Mouse (Mus musculus) urinary bladder, postnatal 25 days (tissue): ENCODE measurements around the gene Dnajb8.

Experiments used
- DNase-seq: peaks from one replicate; pipeline ENCODE4 v3.0.0; 2022; ENCODE audit warnings: low spot score

Gene Dnajb8

GRCm38 (mm10) chr6:88221968-88222367 is at the start of gene Dnajb8:
Dnajb8 (plus strand) TSS chr6:88222268.
- DNase-seq = no peak

GRCm38 (mm10) chr6:88174191-88174590 is 47.9 kb upstream of the Dnajb8 start:
- DNase-seq = no peak

GRCm38 (mm10) chr6:88174676-88175075 is 47.4 kb upstream of the Dnajb8 start:
- no peak for DNase-seq

- DNase-seq = no peak
These were observed 37.4 kb upstream of the Dnajb8 start for GRCm38 (mm10) chr6:88184671-88185070.

- no peak for DNase-seq
These were observed 33.9 kb upstream of the Dnajb8 start for GRCm38 (mm10) chr6:88188148-88188547.

GRCm38 (mm10) chr6:88189312-88190042 is 32.6 kb upstream of the Dnajb8 start:
- DNase-seq = peak; percentile 79

- DNase-seq = no peak
These were observed 32.1 kb upstream of the Dnajb8 start for GRCm38 (mm10) chr6:88190043-88190309.

- DNase-seq = no peak
These were observed 31.6 kb upstream of the Dnajb8 start for GRCm38 (mm10) chr6:88190310-88191023.

- DNase-seq = no peak
These were observed 31.1 kb upstream of the Dnajb8 start for GRCm38 (mm10) chr6:88191024-88191365.

- DNase-seq = no peak
These were observed 30.5 kb upstream of the Dnajb8 start for GRCm38 (mm10) chr6:88191411-88192070.

- no peak for DNase-seq
These were observed 29.3 kb upstream of the Dnajb8 start for GRCm38 (mm10) chr6:88192756-88193155.

GRCm38 (mm10) chr6:88193433-88194052 is 28.5 kb upstream of the Dnajb8 start, which contains the start of gene Gata2:
Gata2 (plus strand) TSS chr6:88193891.
- DNase-seq = no peak

GRCm38 (mm10) chr6:88194053-88194977 is 27.8 kb upstream of the Dnajb8 start:
- DNase-seq = no peak

- no peak for DNase-seq
These were observed 27.1 kb upstream of the Dnajb8 start for GRCm38 (mm10) chr6:88194978-88195325.

- DNase-seq = no peak
These were observed 25.9 kb upstream of the Dnajb8 start for GRCm38 (mm10) chr6:88196054-88196732.

GRCm38 (mm10) chr6:88196733-88197312 is 25.2 kb upstream of the Dnajb8 start:
- DNase-seq = no peak

GRCm38 (mm10) chr6:88197313-88198069 is 24.6 kb upstream of the Dnajb8 start:
- DNase-seq = no peak

GRCm38 (mm10) chr6:88198070-88198940 is 23.8 kb upstream of the Dnajb8 start:
- peak; percentile 86 for DNase-seq
